Mouse (Mus musculus) bone marrow, adult 2 months (tissue): Measurements from ENCODE around the gene Pbx2.

Source experiments
- CTCF ChIP-seq: fragments of 200-500 bp; IDR thresholded peaks from 2 replicates; pipeline ENCODE4 v1.5.1; 2011; ENCODE audit warnings: low read length, control low read depth; ENCODE audit not compliant: control insufficient read depth, insufficient read depth
- POLR2A ChIP-seq: fragments of 200-500 bp; IDR thresholded peaks from 2 replicates; pipeline ENCODE4 v1.6.1; 2011; ENCODE audit warnings: low read depth, mild to moderate bottlenecking, control low read depth, low read length, borderline replicate concordance; ENCODE audit not compliant: control insufficient read depth

GRCm38 (mm10) chr17:34641945-34642344 is 50.9 kb downstream of the Pbx2 start:
- TF ChIP-seq CTCF (no peak), POLR2A (no peak)
